Mouse (Mus musculus) MEL (cell line): ENCODE measurements around the gene 1500015O10Rik.

ENCODE experiments used
- BHLHE40 ChIP-seq: IDR thresholded peaks from 2 replicates; pipeline ENCODE4 v1.6.1; 2012; ENCODE audit warnings: low read depth, mild to moderate bottlenecking, inconsistent platforms, low read length, improper control_type of control experiment, borderline replicate concordance
- CHD1 ChIP-seq: IDR thresholded peaks from 2 replicates; pipeline ENCODE4 v1.6.1; 2012; ENCODE audit warnings: low read depth, mild to moderate bottlenecking, inconsistent platforms, low read length, improper control_type of control experiment
- CTCF ChIP-seq, 3 experiments: IDR thresholded peaks in 2 of 3; conservative IDR thresholded peaks in 1 of 3; 2 replicates each; pipeline ENCODE4 v1.5.1; 2011 to 2012; ENCODE audit warnings: low read length in 3 of 3, low read depth in 2 of 3, mild to moderate bottlenecking in 2 of 3, improper control_type of control experiment in 1 of 3, inconsistent platforms in 1 of 3, mixed read lengths in 1 of 3, moderate library complexity in 1 of 3; ENCODE audit not compliant: control insufficient read depth in 1 of 3, insufficient read depth in 1 of 3, poor library complexity in 1 of 3, severe bottlenecking in 1 of 3
- E2F4 ChIP-seq: IDR thresholded peaks from 2 replicates; pipeline ENCODE4 v1.6.1; 2011; ENCODE audit warnings: low read depth, low read length, improper control_type of control experiment, borderline replicate concordance
- EP300 ChIP-seq, 2 experiments: IDR thresholded peaks; 2 replicates each; pipeline ENCODE4 v1.6.1; 2011; ENCODE audit warnings: improper control_type of control experiment in 2 of 2, low read length in 2 of 2, low read depth in 1 of 2, mild to moderate bottlenecking in 1 of 2
- GATA1 ChIP-seq: IDR thresholded peaks from 2 replicates; pipeline ENCODE4 v1.6.1; 2011; ENCODE audit warnings: low read depth, low read length, improper control_type of control experiment
- JUND ChIP-seq: IDR thresholded peaks from 2 replicates; pipeline ENCODE4 v1.6.1; 2011; ENCODE audit warnings: low read depth, mild to moderate bottlenecking, improper control_type of control experiment, low read length
- MAX ChIP-seq: IDR thresholded peaks from 2 replicates; pipeline ENCODE4 v1.6.1; 2011; ENCODE audit warnings: low read length, improper control_type of control experiment
- MXI1 ChIP-seq: IDR thresholded peaks from 2 replicates; pipeline ENCODE4 v1.6.1; 2011; ENCODE audit warnings: mild to moderate bottlenecking, low read depth, low read length, improper control_type of control experiment
- POLR2A ChIP-seq, 2 experiments: IDR thresholded peaks; 2 replicates each; pipeline ENCODE4 v1.6.1; 2011 to 2012; ENCODE audit warnings: low read length in 2 of 2, mild to moderate bottlenecking in 2 of 2, control low read depth in 1 of 2, improper control_type of control experiment in 1 of 2, low read depth in 1 of 2, moderate library complexity in 1 of 2; ENCODE audit not compliant: control insufficient read depth in 1 of 2, insufficient read depth in 1 of 2, poor library complexity in 1 of 2
- TAL1 ChIP-seq: IDR thresholded peaks from 2 replicates; pipeline ENCODE4 v1.6.1; 2012; ENCODE audit warnings: mild to moderate bottlenecking, inconsistent platforms, low read length, moderate library complexity, mixed read lengths
- TBP ChIP-seq: IDR thresholded peaks from 2 replicates; pipeline ENCODE4 v1.8.0; 2011; ENCODE audit warnings: low read depth, low read length, improper control_type of control experiment
- TCF12 ChIP-seq: IDR thresholded peaks from 2 replicates; pipeline ENCODE4 v1.6.1; 2014; ENCODE audit warnings: low read depth, mild to moderate bottlenecking, inconsistent platforms, low read length, improper control_type of control experiment, moderate library complexity

DNA sequence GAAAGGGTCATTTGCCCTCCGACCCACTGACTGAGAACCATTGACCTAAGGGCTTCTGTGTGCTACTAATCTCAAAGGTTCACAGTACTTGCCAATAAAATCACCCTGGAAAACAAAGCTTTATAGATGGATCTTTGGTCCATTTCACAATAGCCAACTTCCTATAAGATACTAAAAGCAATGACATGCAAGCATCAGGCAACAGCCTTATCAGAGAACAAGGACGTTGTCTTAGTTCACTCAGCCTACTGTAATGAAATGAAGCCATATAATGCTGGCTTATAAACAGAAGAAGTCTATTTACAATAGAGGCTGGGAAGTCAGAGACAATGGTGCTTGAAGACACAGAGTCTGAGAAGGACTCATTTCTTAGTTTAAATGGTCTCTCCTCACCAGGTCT, 59.4 kb downstream of the 1500015O10Rik start:
- no peak for TF ChIP-seq MXI1
- TF ChIP-seq CTCF (IDR thresholded peaks at IDR 0.05 in 2 of 3, conservative IDR thresholded peaks at IDR 0.05 in 1 of 3; ENCODE audit: control insufficient read depth in 1 of 3, insufficient read depth in 1 of 3, low read depth in 2 of 3, low read length in 3 of 3, poor library complexity in 1 of 3, severe bottlenecking in 1 of 3): no peak
- TF ChIP-seq POLR2A (IDR thresholded peaks at IDR 0.05; ENCODE audit: control insufficient read depth in 1 of 2, insufficient read depth in 1 of 2, low read depth in 1 of 2, low read length in 2 of 2, poor library complexity in 1 of 2): no peak
- no peak for TF ChIP-seq JUND
- TF ChIP-seq MAX: no peak
- TF ChIP-seq BHLHE40: no peak
- TF ChIP-seq E2F4: no peak
- no peak for TF ChIP-seq GATA1
- no peak for TF ChIP-seq TCF12
- no peak for TF ChIP-seq CHD1
- no peak for TF ChIP-seq TBP
- no peak for TF ChIP-seq TAL1
- TF ChIP-seq EP300 (IDR thresholded peaks at IDR 0.05; ENCODE audit: low read depth in 1 of 2, low read length in 2 of 2): no peak
